Mouse (Mus musculus) forebrain, postnatal 0 days (tissue): Measurements from ENCODE around the gene Scn4a. TPM values are rescaled to one million over a fixed set of nuclear protein-coding genes. Genes with fewer than 3 reads are reported as not detected.

Source experiments
- ATAC-seq: fragments of 200-750 bp; cut with Nextera tagmentation; 2 replicates; pipeline ENCODE4 v1.8.0; 2017; ENCODE audit warnings: mild to moderate bottlenecking, moderate library complexity
- DNase-seq: peaks from one replicate; pipeline ENCODE4 v3.0.0-alpha.2; 2015
- H3K27ac ChIP-seq: fragments of 300-500 bp; sonication (generic); 2 replicates; pipeline ENCODE4 v1.5.1; 2014; ENCODE audit warnings: low read depth, mild to moderate bottlenecking, antibody characterized with exemption, low read length, moderate library complexity, mixed read lengths
- H3K27me3 ChIP-seq: fragments of 300-500 bp; sonication (generic); 2 replicates; pipeline ENCODE4 v1.6.1; 2014; ENCODE audit warnings: mild to moderate bottlenecking, low read length, mixed read lengths; ENCODE audit not compliant: insufficient read depth
- H3K36me3 ChIP-seq: fragments of 300-500 bp; sonication (generic); 2 replicates; pipeline ENCODE4 v1.6.1; 2014; ENCODE audit warnings: mild to moderate bottlenecking, moderate library complexity; ENCODE audit not compliant: insufficient read depth
- H3K4me1 ChIP-seq: fragments of 300-500 bp; sonication (generic); 2 replicates; pipeline ENCODE4 v1.6.1; 2014; ENCODE audit warnings: antibody characterized with exemption; ENCODE audit not compliant: insufficient read depth
- H3K4me2 ChIP-seq: fragments of 300-500 bp; sonication (generic); 2 replicates; pipeline ENCODE4 v1.6.1; 2014; ENCODE audit warnings: low read depth, mild to moderate bottlenecking, moderate library complexity
- H3K4me3 ChIP-seq: fragments of 300-500 bp; sonication (generic); 2 replicates; pipeline ENCODE4 v1.5.1; 2014; ENCODE audit warnings: low read depth, low read length, mixed read lengths
- H3K9ac ChIP-seq: fragments of 300-500 bp; sonication (generic); 2 replicates; pipeline ENCODE4 v1.6.1; 2014; ENCODE audit warnings: mild to moderate bottlenecking
- H3K9me3 ChIP-seq: fragments of 300-500 bp; sonication (generic); 2 replicates; pipeline ENCODE4 v1.6.1; 2016; ENCODE audit warnings: low read length
- CTCF ChIP-seq: sonication (generic); IDR thresholded peaks from 2 replicates; pipeline ENCODE4 v1.5.1; 2016; ENCODE audit warnings: antibody characterized with exemption, control low read depth, low read depth
- WGBS: fragments of 180-500 bp; shearing (Covaris S2); extraction: QIAGEN DNeasy Blood & Tissue Kit; methylation state at CpG from one replicate; pipeline ENCODE4 v1.1.7; 2014; 5-methylcytosine and 5-hydroxymethylcytosine counted together
- polyA plus RNA-seq: library from polyadenylated mRNA; unstranded; fragments of >200 nt; fragmentation: Nextera tagmentation; extraction: Ambion mirVana; gene quantifications from 2 replicates; pipeline ENCODE4 v1.2.1, GENCODE M21; 2015
- total RNA-seq: library from RNA; depleted of rRNA; stranded (reverse); fragments of >200 nt; gene quantifications from 2 replicates; pipeline ENCODE4 v1.2.3, GENCODE M21; 2014

Gene Scn4a
- total and polyA plus RNA-seq, 2 experiments from 2014 or later = 0.06 TPM; not detected in 1

DNA sequence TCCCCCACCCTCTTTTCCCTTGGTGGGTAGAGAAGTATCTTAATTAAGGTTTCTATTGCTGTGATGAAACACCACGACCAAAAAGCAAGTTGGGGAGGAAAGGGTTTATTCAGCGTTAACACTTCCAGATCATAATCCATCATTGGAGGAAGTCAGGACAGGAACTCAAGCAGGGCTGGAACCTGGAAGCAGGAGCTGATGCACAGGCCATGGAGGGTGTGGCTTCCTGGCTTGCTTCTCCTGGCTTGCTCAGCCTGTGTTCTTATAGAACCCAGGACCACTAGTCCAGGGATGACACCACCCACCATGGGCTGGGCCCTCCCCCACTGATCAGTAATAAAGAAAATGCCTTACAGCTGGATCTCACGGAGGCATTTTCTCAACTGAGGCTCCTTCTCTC, 37.7 kb upstream of the Scn4a start:
- no peak for TF ChIP-seq CTCF
- H3K27me3 ChIP-seq = no peaks in the 10 kb centered on the region
- H3K36me3 ChIP-seq = 0 out of 2 replicates have a peak, but pooled peaks cover 3% of the 10 kb centered on the region
- H3K4me1 ChIP-seq = no peaks in the 10 kb centered on the region
- no peak overlapping the region for H3K4me3 ChIP-seq
- DNase-seq (no peak), ATAC-seq (no peak)
- no peak overlapping the region for H3K9ac ChIP-seq
- H3K4me2 ChIP-seq = no peak overlapping the region
- 78% methylated on average over 3 of the region's 3 CpGs for WGBS
- H3K9me3 ChIP-seq = no peaks in the 10 kb centered on the region
- no peak overlapping the region for H3K27ac ChIP-seq

DNA sequence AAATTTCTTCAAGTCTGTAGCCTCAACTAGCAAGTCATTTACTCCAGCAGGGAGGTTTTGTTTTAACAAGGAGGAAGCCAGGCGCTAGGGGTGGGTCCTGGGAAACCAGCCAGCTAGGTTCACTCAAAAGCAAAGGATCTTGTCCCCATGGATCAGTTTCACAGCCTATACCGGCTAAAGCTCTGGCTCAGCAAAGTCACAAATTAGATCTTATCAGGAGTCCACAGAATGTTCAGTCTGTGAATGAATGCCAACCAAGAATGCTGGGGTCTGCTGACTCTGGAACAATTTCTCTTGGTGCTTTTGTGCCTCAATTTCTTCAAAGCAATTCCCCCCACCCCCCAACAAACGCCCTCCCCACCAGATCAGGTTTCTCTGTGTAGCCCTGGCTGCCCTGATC, 36.5 kb upstream of the Scn4a start:
- Histone ChIP-seq H3K9ac (no peak overlapping the region), H3K27me3 (no peaks in the 10 kb centered on the region), H3K36me3 (0 out of 2 replicates have a peak, but pooled peaks cover 3% of the 10 kb centered on the region), H3K4me3 (no peak overlapping the region), H3K27ac (no peak overlapping the region), H3K4me2 (no peak overlapping the region), H3K4me1 (no peaks in the 10 kb centered on the region), H3K9me3 (no peaks in the 10 kb centered on the region)
- ATAC-seq (no peak), DNase-seq (no peak)
- TF ChIP-seq CTCF = no peak
- WGBS = 28% methylated on average over 3 of the region's 3 CpGs

DNA sequence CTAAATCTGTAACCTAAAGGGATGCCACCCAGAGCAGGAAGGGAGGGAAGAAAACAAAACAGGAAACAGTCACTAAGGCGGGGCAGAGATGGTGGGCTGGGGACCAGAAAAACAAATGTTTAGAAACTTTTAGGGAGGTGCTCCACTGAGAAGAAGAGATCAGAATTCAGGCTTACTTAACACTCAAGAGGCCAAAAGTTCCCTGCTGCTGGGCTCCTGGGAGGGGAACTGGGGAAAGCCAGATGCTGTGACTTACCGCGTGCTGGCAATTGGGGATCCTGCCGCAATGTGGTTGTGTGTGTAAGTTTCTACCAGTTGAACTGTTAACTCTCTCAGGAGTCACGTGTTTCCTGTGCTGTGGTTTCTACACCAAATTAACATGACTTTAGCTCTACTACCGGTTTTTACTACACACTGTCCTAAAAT, 34.7 kb upstream of the Scn4a start, which contains the start of gene Icam2:
Gene Icam2 (minus strand): TSS at position 285 of the 426 bp plus-strand sequence.
- Histone ChIP-seq H3K27ac (no peak within 1 kb of the TSS), H3K4me3 (no peak within 1 kb of the TSS), H3K4me1 (no peaks in the 10 kb centered on the region), H3K4me2 (no peak within 1 kb of the TSS), H3K9ac (no peak within 1 kb of the TSS), H3K27me3 (no peaks in the 10 kb centered on the region), H3K36me3 (no peaks in the 10 kb centered on the region), H3K9me3 (no peaks in the 10 kb centered on the region)
- no peak for ATAC-seq
- TF ChIP-seq CTCF = no peak
- DNase-seq = no peak
- 85% methylated on average over 6 of the region's 6 CpGs for WGBS

DNA sequence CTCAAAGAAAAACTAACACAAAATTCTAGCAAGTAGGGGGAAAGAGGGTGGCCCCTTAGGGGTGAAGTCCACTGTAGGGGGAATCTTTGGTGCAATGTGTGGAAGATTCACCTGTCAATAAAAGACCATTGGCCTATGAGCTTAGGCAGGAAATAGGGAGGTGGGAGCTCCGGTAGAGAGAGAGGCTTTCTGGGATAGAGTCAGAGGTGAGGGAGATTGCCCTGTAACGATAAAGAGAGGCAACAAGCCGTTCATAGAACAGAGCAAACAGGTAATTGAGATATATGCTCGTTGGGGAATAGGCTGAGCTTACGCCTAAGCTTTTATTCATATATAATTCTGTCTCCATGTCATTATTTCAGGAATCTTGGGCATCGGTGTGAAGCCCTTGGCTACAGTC, 33.9 kb upstream of the Scn4a start:
- ATAC-seq (no peak), DNase-seq (no peak)
- no peak for TF ChIP-seq CTCF
- Histone ChIP-seq H3K4me1 (no peaks in the 10 kb centered on the region), H3K4me2 (no peak overlapping the region), H3K27me3 (no peaks in the 10 kb centered on the region), H3K36me3 (no peaks in the 10 kb centered on the region), H3K27ac (no peak overlapping the region), H3K9me3 (no peaks in the 10 kb centered on the region), H3K9ac (no peak overlapping the region), H3K4me3 (no peak overlapping the region)
- 73% methylated on average over 6 of the region's 6 CpGs for WGBS

DNA sequence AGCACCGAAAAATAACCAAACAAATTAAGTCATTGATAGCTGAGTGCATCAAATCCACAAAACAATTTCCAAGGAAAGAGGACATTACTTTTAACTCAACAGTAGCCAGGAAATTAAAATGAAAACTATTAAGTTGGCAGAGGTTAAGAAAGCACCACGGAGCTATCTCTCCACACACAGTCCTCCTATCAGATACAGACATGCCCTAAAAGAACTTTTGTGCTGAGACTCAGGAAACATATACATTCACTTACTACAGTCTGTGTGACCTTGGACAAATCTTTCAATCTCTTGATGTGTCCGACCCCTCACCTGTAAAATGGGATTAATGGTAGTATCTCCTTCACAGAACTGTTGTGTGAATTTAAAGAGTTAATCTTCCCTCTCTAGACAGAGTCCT, 33.3 kb upstream of the Scn4a start:
- H3K4me2 ChIP-seq = no peak overlapping the region
- no peaks in the 10 kb centered on the region for H3K27me3 ChIP-seq
- WGBS = 84% methylated on average over 3 of the region's 3 CpGs
- H3K36me3 ChIP-seq = no peaks in the 10 kb centered on the region
- no peak for ATAC-seq
- H3K9me3 ChIP-seq = no peaks in the 10 kb centered on the region
- DNase-seq = no peak
- H3K27ac ChIP-seq = no peak overlapping the region
- H3K9ac ChIP-seq = no peak overlapping the region
- no peak for TF ChIP-seq CTCF
- no peak overlapping the region for H3K4me3 ChIP-seq
- no peaks in the 10 kb centered on the region for H3K4me1 ChIP-seq

DNA sequence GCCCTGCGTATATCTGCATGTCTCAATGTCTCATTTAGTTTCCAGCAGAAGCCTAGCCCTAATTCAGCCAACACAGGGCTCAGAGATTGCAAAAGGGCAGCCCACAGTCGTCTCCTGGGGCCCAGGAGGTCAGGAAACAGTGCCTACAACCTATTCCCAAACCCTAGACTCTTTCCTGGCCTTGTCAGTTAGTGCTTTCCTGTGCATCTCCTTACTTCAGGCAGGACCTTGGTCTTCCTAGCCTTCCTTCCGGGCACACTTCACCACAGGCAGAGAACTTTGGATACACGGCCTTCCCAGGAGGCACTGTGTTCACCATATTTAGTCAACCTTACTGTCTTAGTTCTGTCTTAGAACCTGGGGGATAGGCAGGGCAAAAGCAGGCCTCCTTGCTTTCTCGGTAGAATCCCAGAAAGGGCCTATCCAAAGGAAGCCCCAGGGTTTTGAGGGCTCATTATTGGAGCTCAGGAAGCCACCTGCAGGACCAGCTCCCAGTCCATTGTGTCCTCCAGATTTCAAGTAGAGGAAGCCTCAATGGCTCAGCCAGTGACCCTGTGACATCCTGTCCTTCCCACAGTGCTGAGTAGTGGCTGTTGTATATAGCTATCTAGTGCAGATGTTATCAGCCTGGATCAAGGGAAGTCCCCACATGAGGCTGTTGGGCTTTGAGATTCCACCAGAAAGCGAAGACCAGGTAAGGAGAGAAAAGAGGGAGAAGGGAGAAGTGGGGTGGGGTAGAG, 30.1 kb upstream of the Scn4a start:
- H3K9me3 ChIP-seq = no peaks in the 10 kb centered on the region
- H3K36me3 ChIP-seq = no peaks in the 10 kb centered on the region
- H3K27me3 ChIP-seq = no peaks in the 10 kb centered on the region
- 75% methylated on average over 6 of the region's 6 CpGs for WGBS
- H3K9ac ChIP-seq = no peak overlapping the region
- no peak overlapping the region for H3K4me2 ChIP-seq
- DNase-seq = no peak
- ATAC-seq = no peak
- no peak overlapping the region for H3K4me3 ChIP-seq
- TF ChIP-seq CTCF = no peak
- no peaks in the 10 kb centered on the region for H3K4me1 ChIP-seq
- no peak overlapping the region for H3K27ac ChIP-seq

DNA sequence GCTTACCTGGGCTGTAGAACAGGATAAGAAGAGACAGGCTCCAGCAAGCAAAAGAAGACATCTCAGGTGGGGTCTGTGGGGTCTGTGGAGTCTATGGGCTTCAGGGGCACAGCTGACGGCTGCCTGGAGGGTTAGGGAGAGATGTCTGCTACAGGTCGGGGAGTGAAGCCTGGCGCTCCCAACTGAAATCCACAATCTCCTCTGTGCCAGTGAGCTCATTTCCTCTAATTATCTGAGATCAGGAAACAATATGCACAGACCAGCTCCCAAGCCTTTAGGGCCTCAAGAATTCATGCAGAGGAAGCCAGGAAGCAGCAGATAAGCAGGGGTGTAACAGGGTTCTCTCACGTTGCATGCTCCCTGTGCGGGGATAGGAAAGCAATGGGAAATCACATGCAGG, 29.3 kb upstream of the Scn4a start:
- ATAC-seq = no peak
- WGBS = 78% methylated on average over 5 of the region's 5 CpGs
- H3K27me3 ChIP-seq = no peaks in the 10 kb centered on the region

More for the DNA sequence above, 29.3 kb upstream of the Scn4a start:
- Histone ChIP-seq H3K9ac (no peak overlapping the region), H3K36me3 (no peaks in the 10 kb centered on the region), H3K9me3 (no peaks in the 10 kb centered on the region), H3K4me1 (no peaks in the 10 kb centered on the region), H3K4me3 (no peak overlapping the region), H3K4me2 (no peak overlapping the region), H3K27ac (no peak overlapping the region)
- DNase-seq = no peak
- TF ChIP-seq CTCF = no peak
